Mouse (Mus musculus) embryonic fibroblast, embryonic 13.5 days (primary cell): ENCODE results near the gene Nr3c2.

Experiments used
- CTCF ChIP-seq: IDR thresholded peaks from 2 replicates; pipeline ENCODE4 v1.5.1; 2011; ENCODE audit warnings: mild to moderate bottlenecking, control low read depth, low read length, moderate library complexity, borderline replicate concordance; ENCODE audit not compliant: insufficient read depth
- POLR2A ChIP-seq: IDR thresholded peaks from 2 replicates; pipeline ENCODE4 v1.6.1; 2011; ENCODE audit warnings: low read depth, mild to moderate bottlenecking, control low read depth, low read length, moderate library complexity

DNA sequence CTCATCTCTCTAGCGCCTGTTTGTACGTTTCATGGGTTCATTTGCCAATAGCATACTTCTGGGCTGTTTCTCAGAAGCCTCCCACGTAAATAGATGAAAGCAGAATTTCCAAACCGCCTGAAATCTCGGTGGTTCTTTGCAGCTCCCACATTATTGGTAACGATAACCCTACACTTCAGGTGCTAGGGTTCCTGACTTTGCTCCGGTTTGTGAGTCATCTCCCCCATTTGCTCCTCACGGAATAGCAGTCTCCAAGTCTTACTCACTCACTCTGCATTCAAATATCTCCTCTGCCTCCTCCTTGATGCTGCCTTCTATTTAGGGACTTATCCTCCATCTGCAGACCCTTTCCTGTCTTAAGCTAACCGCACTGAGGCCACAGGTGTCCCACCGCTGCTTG lies 215.5 kb downstream of the Nr3c2 start:
- TF ChIP-seq POLR2A (no peak), CTCF (no peak)
